Mouse (Mus musculus) stomach, embryonic 16.5 days (tissue): ENCODE measurements around the gene Mrc1. TPM values are rescaled to one million over a fixed set of nuclear protein-coding genes. Genes with fewer than 3 reads are reported as not detected.

Experiments used
- ATAC-seq: fragments of 200-750 bp; cut with Nextera tagmentation; 2 replicates; pipeline ENCODE4 v1.8.0; 2017; ENCODE audit warnings: moderate number of reproducible peaks, moderate TSS enrichment; ENCODE audit not compliant: insufficient read depth, low FRiP score
- H3K27ac ChIP-seq: fragments of 300-500 bp; sonication (generic); 2 replicates; pipeline ENCODE4 v1.5.1; 2014; ENCODE audit warnings: low read length
- H3K27me3 ChIP-seq: fragments of 300-500 bp; sonication (generic); 2 replicates; pipeline ENCODE4 v1.6.1; 2014; ENCODE audit warnings: low read length, control low read depth, mixed read lengths; ENCODE audit not compliant: control insufficient read depth, insufficient read depth
- H3K36me3 ChIP-seq: fragments of 300-500 bp; sonication (generic); 2 replicates; pipeline ENCODE4 v1.6.1; 2014; ENCODE audit warnings: low read length; ENCODE audit not compliant: control insufficient read depth, insufficient read depth
- H3K4me1 ChIP-seq: fragments of 300-500 bp; sonication (generic); 2 replicates; pipeline ENCODE4 v1.6.1; 2014; ENCODE audit warnings: low read length, control low read depth, mixed read lengths; ENCODE audit not compliant: control insufficient read depth, insufficient read depth
- H3K4me2 ChIP-seq: fragments of 300-500 bp; sonication (generic); 2 replicates; pipeline ENCODE4 v1.6.1; 2014; ENCODE audit warnings: low read depth, low read length, mixed read lengths
- H3K4me3 ChIP-seq: fragments of 300-500 bp; sonication (generic); replicated peaks from 2 replicates; pipeline ENCODE4 v1.5.1; 2014; ENCODE audit warnings: mild to moderate bottlenecking, low read length
- H3K9ac ChIP-seq: fragments of 300-500 bp; sonication (generic); 2 replicates; pipeline ENCODE4 v1.6.1; 2014; ENCODE audit warnings: low read length
- H3K9me3 ChIP-seq: fragments of 300-500 bp; sonication (generic); replicated peaks from 2 replicates; pipeline ENCODE4 v1.6.1; 2016; ENCODE audit warnings: low read length, control low read depth; ENCODE audit not compliant: control insufficient read depth
- WGBS: fragments of 180-500 bp; shearing (Covaris S2); extraction: QIAGEN DNeasy Blood & Tissue Kit; methylation state at CpG from one replicate; pipeline ENCODE4 v1.1.7; 2014; 5-methylcytosine and 5-hydroxymethylcytosine counted together
- polyA plus RNA-seq: library from polyadenylated mRNA; unstranded; fragments of >200 nt; fragmentation: Nextera tagmentation; extraction: Ambion mirVana; gene quantifications from 2 replicates; pipeline ENCODE4 v1.2.1, GENCODE M21; 2015

The Mrc1 gene
- polyA plus RNA-seq, 1 experiment from 2014 or later: 12.6 TPM

DNA sequence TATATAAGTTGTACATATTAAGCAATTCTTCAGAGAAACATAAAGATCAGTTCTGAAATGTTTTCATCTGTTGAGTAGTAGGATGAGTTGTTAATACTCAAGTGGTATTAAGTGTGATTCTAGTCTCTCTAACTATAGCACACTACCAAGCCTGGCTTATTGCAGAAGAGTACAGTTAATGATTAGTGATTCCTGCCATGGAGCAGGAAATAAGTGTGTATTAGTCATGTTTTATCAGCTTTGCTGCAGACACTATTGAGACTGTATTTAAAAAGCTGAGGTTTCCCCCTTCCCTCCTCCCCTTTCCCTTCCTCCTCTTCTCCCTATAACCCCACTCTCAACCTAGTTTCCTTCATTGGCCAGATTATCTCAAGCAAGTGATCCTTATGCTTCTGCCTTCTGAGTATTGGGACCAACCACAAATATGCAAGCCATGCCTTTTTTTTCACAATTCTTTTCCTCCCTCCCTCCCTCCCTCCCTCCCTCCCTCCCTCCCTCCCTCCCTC lies 29.2 kb downstream of the Mrc1 start:
- peak; percentile 80; the same call in 1 of the 2 replicates for ATAC-seq

DNA sequence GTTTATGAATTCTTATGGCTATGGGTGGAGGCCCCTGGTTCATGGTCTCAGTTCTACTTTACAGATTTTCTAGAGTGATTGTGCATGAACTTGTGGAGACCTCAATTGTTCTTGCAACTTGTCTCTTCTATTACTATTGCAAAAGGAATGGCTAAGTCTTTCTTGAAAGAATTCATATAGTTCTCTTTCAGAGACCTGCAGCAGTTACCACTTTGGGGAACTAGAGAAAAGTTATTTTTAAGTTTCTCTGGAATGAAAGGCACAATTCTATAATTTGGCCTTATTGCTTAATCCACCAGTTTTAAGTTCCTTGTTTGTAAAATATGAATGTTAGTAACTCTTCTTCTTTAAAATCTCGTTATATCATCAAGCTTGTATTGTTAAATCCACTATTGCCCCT lies 32.9 kb downstream of the Mrc1 start:
- 88% methylated on average over 1 of the region's 1 CpGs for WGBS
- Histone ChIP-seq H3K27ac (no peak overlapping the region), H3K4me2 (no peak overlapping the region), H3K27me3 (no peaks in the 10 kb centered on the region), H3K9ac (no peak overlapping the region), H3K9me3 (no peaks in the 10 kb centered on the region), H3K4me3 (no peak overlapping the region), H3K4me1 (no peaks in the 10 kb centered on the region), H3K36me3 (no peaks in the 10 kb centered on the region)
- no peak for ATAC-seq

More for the DNA sequence above, 29.2 kb downstream of the Mrc1 start:
- H3K36me3 ChIP-seq: no peaks in the 10 kb centered on the region
- no peak overlapping the region for H3K27ac ChIP-seq
- H3K4me2 ChIP-seq: no peak overlapping the region
- no peaks in the 10 kb centered on the region for H3K9me3 ChIP-seq
- no peaks in the 10 kb centered on the region for H3K27me3 ChIP-seq
- no peak overlapping the region for H3K9ac ChIP-seq
- H3K4me1 ChIP-seq: no peaks in the 10 kb centered on the region
- no peak overlapping the region for H3K4me3 ChIP-seq

DNA sequence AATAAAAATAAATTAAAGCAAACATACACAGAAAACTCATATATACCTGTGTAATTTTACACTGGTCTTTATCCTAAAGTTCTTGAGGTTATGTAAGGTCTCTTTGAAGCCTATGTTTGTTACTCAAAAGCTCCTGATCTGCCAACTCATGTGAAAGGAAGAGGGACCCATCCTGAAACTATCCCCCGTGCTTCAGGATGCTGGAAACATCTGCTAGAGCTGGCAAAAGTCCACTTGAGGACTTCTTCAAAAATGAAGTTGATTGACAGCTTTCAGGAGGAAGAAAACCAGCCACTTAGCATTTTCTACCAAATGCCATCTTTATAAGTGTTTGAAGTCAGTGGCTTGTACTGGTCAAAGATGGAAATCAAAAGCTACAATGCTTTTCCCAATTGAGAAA lies 40.0 kb downstream of the Mrc1 start:
- no peak for ATAC-seq
- no peak overlapping the region for H3K9ac ChIP-seq
- WGBS: 52% methylated on average over 1 of the region's 1 CpGs
- H3K9me3 ChIP-seq: no peaks in the 10 kb centered on the region
- H3K4me2 ChIP-seq: no peak overlapping the region
- no peak overlapping the region for H3K4me3 ChIP-seq
- no peaks in the 10 kb centered on the region for H3K4me1 ChIP-seq
- no peak overlapping the region for H3K27ac ChIP-seq
- no peaks in the 10 kb centered on the region for H3K36me3 ChIP-seq
- H3K27me3 ChIP-seq: no peaks in the 10 kb centered on the region

DNA sequence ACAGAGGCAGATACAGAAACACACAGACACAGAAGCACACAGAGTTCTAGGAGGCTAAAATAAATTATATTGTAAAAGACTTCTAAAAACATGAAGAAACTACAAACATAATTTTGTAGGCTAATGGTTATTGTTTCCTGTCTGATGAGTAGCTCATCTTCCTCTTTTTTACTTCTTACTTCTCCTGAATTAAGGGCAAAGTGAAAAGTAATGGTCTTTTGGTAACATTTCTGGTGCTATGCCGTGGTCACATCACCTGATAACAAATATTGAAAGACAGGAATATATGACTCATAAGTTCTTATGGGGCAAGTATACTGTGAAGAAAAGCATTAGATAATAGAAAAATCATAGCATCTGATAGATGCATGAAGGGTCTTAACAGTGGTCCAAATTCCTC lies 42.9 kb downstream of the Mrc1 start:
- Histone ChIP-seq H3K9ac (no peak overlapping the region), H3K36me3 (no peaks in the 10 kb centered on the region), H3K4me2 (no peak overlapping the region), H3K4me3 (no peak overlapping the region), H3K4me1 (no peaks in the 10 kb centered on the region), H3K9me3 (no peaks in the 10 kb centered on the region), H3K27ac (no peak overlapping the region), H3K27me3 (no peaks in the 10 kb centered on the region)
- ATAC-seq: no peak
- WGBS: 74% methylated on average over 1 of the region's 1 CpGs

DNA sequence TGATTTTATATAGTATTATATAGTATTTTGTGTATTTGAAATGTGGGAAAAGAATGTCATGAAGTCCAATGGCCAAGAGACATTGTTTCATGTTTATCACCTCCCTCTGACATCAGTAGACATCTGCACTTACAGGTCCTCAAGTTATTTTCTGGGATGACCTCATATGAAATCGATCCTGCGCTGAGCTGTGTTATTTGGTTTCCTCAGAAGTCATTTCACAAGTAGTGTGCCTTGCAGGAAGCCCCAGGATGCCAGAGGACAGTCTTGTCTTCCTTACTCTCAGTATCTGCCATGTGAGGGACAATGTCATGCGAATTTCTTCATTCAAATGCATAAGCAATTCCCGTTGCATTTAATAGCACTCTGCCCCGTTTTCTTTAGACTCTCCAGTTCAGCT lies 46.6 kb downstream of the Mrc1 start:
- H3K36me3 ChIP-seq: no peaks in the 10 kb centered on the region
- no peaks in the 10 kb centered on the region for H3K27me3 ChIP-seq
- no peaks in the 10 kb centered on the region for H3K4me1 ChIP-seq
- H3K9ac ChIP-seq: no peak overlapping the region
- no peak overlapping the region for H3K4me3 ChIP-seq
- H3K4me2 ChIP-seq: no peak overlapping the region
- ATAC-seq: no peak
- H3K27ac ChIP-seq: no peak overlapping the region
- H3K9me3 ChIP-seq: no peaks in the 10 kb centered on the region
- WGBS: 79% methylated on average over 5 of the region's 5 CpGs

DNA sequence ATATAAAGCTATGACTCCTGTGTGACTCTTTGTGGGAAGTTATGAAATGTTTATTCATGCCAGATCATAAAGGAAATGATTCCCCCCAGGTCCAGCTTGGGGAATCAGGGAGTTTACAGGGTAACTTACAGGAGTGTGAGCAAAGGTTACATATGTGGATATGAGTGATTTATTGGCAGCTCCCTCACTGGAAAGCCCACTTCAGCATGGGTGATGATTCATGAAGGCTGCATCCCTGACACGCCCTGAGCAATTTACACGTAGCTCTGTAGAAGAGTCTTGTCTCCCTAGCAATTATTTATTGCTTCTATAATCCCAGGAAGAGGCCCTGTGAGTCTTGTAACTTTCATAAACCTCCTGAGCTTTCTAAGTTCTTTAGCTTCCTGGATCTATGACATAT lies 50.1 kb downstream of the Mrc1 start:
- Histone ChIP-seq H3K27ac (no peak overlapping the region), H3K9ac (no peak overlapping the region), H3K4me1 (no peaks in the 10 kb centered on the region), H3K4me3 (no peak overlapping the region), H3K4me2 (no peak overlapping the region), H3K36me3 (no peaks in the 10 kb centered on the region), H3K27me3 (no peaks in the 10 kb centered on the region), H3K9me3 (no peaks in the 10 kb centered on the region)
- ATAC-seq: no peak
- 29% methylated on average over 2 of the region's 2 CpGs for WGBS

DNA sequence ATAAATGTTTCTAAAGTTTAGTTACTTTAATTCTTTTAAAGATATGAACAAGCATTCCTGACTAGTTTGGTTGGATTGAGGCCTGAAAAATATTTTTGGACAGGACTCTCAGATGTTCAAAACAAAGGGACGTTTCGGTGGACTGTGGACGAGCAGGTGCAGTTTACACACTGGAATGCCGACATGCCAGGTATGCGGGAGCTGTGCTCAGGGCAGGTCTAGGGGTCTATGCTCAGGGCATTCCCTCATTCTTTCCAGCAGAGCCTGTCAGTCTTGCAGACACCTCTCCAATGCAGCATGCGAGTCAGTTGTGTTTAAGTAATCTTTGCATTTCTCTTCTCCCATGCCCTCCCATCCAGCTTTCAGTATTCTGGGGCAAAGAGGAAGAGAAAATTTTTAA lies 50.6 kb downstream of the Mrc1 start:
- H3K27me3 ChIP-seq: no peaks in the 10 kb centered on the region
- H3K36me3 ChIP-seq: no peaks in the 10 kb centered on the region
- H3K4me1 ChIP-seq: no peaks in the 10 kb centered on the region
- no peak overlapping the region for H3K27ac ChIP-seq
- WGBS: 62% methylated on average over 6 of the region's 6 CpGs
- no peak overlapping the region for H3K4me2 ChIP-seq
- no peaks in the 10 kb centered on the region for H3K9me3 ChIP-seq
- H3K4me3 ChIP-seq: no peak overlapping the region
- no peak for ATAC-seq
- H3K9ac ChIP-seq: no peak overlapping the region

DNA sequence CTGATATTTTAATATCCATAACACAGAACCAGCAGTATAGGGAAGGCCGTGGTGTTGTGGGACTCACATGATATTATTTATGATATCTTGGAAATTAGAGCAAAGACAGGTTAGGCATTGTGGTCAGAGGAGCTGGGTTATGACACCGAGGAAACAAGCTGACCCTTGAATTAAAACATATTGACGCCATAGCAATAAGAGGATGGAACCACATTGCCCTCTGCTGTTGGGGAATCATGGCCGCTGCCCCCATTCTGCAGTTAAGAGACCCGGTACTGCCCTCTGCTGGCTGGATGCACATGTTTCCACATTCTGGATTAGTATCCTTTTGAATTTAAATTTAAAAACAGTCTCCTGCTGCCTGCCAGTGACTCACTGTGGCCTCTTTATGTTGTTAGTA lies 66.1 kb downstream of the Mrc1 start:
- Histone ChIP-seq H3K4me3 (no peak overlapping the region), H3K4me1 (no peaks in the 10 kb centered on the region), H3K9me3 (no peaks in the 10 kb centered on the region), H3K4me2 (no peak overlapping the region), H3K36me3 (no peaks in the 10 kb centered on the region), H3K27ac (no peak overlapping the region), H3K27me3 (no peaks in the 10 kb centered on the region), H3K9ac (no peak overlapping the region)
- 25% methylated on average over 5 of the region's 5 CpGs for WGBS
- no peak; the same call in 1 of the 2 replicates for ATAC-seq

DNA sequence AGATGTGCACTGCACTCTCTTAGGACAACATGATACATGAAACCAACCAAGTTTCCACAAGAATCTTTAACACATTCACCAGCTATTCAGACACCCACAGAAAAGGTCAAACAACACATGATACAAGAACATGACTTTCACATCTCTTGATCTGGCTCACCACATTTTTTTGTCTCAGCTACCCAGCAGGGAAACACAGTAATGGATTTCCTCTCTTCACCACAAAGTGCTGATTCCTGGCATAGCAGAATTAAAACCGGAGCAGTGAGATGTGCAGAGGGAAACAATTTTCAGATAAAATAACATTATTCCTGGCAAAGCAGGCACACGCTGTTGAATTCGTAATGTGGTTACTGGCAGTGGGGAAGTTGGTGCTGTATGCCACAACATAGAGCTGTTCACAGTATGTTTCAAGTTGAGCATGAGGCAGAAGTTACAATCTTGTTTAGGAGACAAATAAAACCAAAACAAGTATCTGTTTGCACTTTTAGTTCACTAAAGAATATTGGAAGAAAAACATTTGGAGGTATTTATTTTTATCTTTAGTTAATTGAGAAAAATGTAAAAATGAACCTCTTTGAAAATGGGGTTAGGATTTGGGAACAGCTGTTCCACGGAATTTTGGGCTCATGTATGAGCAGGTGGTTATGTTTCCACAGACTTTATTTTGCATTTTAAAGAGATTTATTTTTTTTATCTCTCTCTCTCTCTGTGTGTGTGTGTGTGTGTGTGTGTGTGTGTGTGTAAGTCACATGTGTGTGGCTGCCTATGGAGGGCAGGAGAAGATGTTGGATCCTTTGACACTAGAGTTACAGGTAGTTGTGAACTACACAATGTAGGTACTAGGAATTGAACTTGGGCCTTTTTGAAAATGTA lies 83.6 kb downstream of the Mrc1 start:
- Histone ChIP-seq H3K27me3 (no peaks in the 10 kb centered on the region), H3K4me1 (no peaks in the 10 kb centered on the region), H3K27ac (no peak overlapping the region), H3K4me3 (no peak overlapping the region), H3K36me3 (no peaks in the 10 kb centered on the region), H3K9ac (no peak overlapping the region), H3K4me2 (no peak overlapping the region), H3K9me3 (peaks cover 5% of the 10 kb centered on the region; the same call in 1 of the 2 replicates)
- no peak for ATAC-seq
- WGBS: 78% methylated on average over 4 of the region's 4 CpGs
